ENCODE assay signal across 16 mouse cellular contexts in the genomic region with DNA sequence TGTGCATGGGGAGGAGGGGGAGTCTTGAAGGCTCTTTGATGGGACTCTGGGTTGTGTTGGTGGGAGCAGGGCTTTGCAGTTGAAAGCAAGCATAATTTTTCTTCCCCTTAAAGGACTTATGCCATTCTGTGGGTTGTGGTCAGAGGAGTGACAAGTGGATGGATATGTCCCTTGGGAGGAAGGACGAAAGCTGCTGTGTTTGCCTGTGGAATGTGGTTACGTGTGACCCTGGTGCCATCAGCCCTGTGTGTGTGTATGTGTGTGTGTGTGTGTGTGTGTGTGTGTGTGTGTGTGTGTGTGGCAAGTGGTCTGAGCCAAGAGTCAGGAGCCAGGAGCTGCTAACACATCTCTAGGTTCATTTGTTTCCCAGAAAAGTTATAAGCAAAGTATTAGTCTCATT.
DNase-seq lines count a peak whose midpoint lies in the region; ATAC-seq lines count a peak whose summit lies in the region.
"Had no signal": no experiment of that assay in that cellular context is flagged by ENCODE, and none has a peak within 500 bp of the region (broad histone marks: within the 10 kb centered on the region; RNA-seq: fewer than 3 reads in every experiment).

No protein-coding gene starts in this region.

- no peak overlapping the region for H3K9ac ChIP-seq in forebrain, embryonic 15.5 days (replicated peaks)
- no peak overlapping the region for H3K9ac ChIP-seq in hindbrain, embryonic 14.5 days
- H3K9ac ChIP-seq: heart, embryonic 13.5 days; hindbrain, embryonic 12.5 days; limb, embryonic 12.5 days had no signal

- no peak overlapping the region for H3K4me2 ChIP-seq in forebrain, embryonic 15.5 days (replicated peaks)
- H3K4me2 ChIP-seq in hindbrain, embryonic 14.5 days (replicated peaks), result no peak overlapping the region
- H3K4me2 ChIP-seq: heart, embryonic 13.5 days; hindbrain, embryonic 12.5 days; limb, embryonic 12.5 days; neural tube, embryonic 13.5 days had no signal

- H3K27ac ChIP-seq in forebrain, embryonic 15.5 days (replicated peaks), result peak overlapping the region; percentile 59
- no peak overlapping the region for H3K27ac ChIP-seq in forebrain, embryonic 10.5 days
- no peak overlapping the region for H3K27ac ChIP-seq in hindbrain, embryonic 14.5 days
- H3K27ac ChIP-seq: heart, embryonic 13.5 days; hindbrain, embryonic 12.5 days; limb, embryonic 12.5 days; neural tube, embryonic 13.5 days had no signal

- H3K4me1 ChIP-seq in forebrain, embryonic 15.5 days, result peaks cover 36% of the 10 kb centered on the region
- H3K4me1 ChIP-seq in forebrain, embryonic 10.5 days, result peaks cover 56% of the 10 kb centered on the region
- peaks cover 22% of the 10 kb centered on the region for H3K4me1 ChIP-seq in hindbrain, embryonic 14.5 days (replicated peaks; ENCODE audit: control insufficient read depth, insufficient read depth, low read length)

- H3K4me3 ChIP-seq in forebrain, embryonic 15.5 days, result no peak overlapping the region
- no peak overlapping the region for H3K4me3 ChIP-seq in forebrain, embryonic 10.5 days
- H3K4me3 ChIP-seq in hindbrain, embryonic 14.5 days (replicated peaks; ENCODE audit: low read length), result no peak overlapping the region
- H3K4me3 ChIP-seq: heart, embryonic 13.5 days; hindbrain, embryonic 12.5 days; limb, embryonic 12.5 days; neural tube, embryonic 13.5 days had no signal

- no peaks in the 10 kb centered on the region for H3K36me3 ChIP-seq in forebrain, embryonic 15.5 days
- H3K36me3 ChIP-seq in forebrain, embryonic 10.5 days (replicated peaks), result no peaks in the 10 kb centered on the region
- no peaks in the 10 kb centered on the region for H3K36me3 ChIP-seq in hindbrain, embryonic 14.5 days (replicated peaks; ENCODE audit: control insufficient read depth, insufficient read depth)
- H3K36me3 ChIP-seq: heart, embryonic 13.5 days; hindbrain, embryonic 12.5 days; limb, embryonic 12.5 days; neural tube, embryonic 13.5 days had no signal

- ATAC-seq in forebrain, embryonic 15.5 days (replicated peaks), result no peak
- ATAC-seq in hindbrain, embryonic 14.5 days (ENCODE audit: low FRiP score), result no peak
- ATAC-seq: midbrain, embryonic 16.5 days had no signal

- H3K9me3 ChIP-seq in forebrain, embryonic 15.5 days, result no peaks in the 10 kb centered on the region
- no peaks in the 10 kb centered on the region for H3K9me3 ChIP-seq in forebrain, embryonic 10.5 days
- no peaks in the 10 kb centered on the region for H3K9me3 ChIP-seq in hindbrain, embryonic 14.5 days (ENCODE audit: control insufficient read depth, low read length)
- H3K9me3 ChIP-seq: heart, embryonic 13.5 days; hindbrain, embryonic 12.5 days; limb, embryonic 12.5 days; neural tube, embryonic 13.5 days had no signal

- WGBS in forebrain, embryonic 15.5 days, result 63% methylated on average over 2 of the region's 2 CpGs
- WGBS in forebrain, embryonic 10.5 days, result 83% methylated on average over 2 of the region's 2 CpGs
- WGBS in hindbrain, embryonic 14.5 days, result 60% methylated on average over 2 of the region's 2 CpGs

- DNase-seq in forebrain, embryonic 10.5 days (ENCODE audit: extremely low spot score, low spot score), result no peak
- peak; percentile 16 for DNase-seq in 3134 (ENCODE audit: extremely low read depth, insufficient read length, low spot score)
- peak; percentile 15 to 50 for DNase-seq in adrenal gland, postnatal 36 days
- DNase-seq in kidney, postnatal 25 days, result peak; percentile 25 to 53
- no peak for DNase-seq in heart, postnatal 4 days
- DNase-seq in hindbrain, embryonic 14.5 days (ENCODE audit: low spot score), result no peak
- DNase-seq in layer of hippocampus, postnatal 14 days (ENCODE audit: low spot score in 2 of 2), result no peak
- DNase-seq: gastrocnemius, postnatal 10 days; layer of hippocampus, postnatal 36 days; retina, postnatal 1 day had no signal

- H3K27me3 ChIP-seq in forebrain, embryonic 15.5 days, result no peaks in the 10 kb centered on the region
- peaks cover 61% of the 10 kb centered on the region for H3K27me3 ChIP-seq in forebrain, embryonic 10.5 days (ENCODE audit: poor library complexity, severe bottlenecking)
- H3K27me3 ChIP-seq in hindbrain, embryonic 14.5 days (ENCODE audit: control insufficient read depth, insufficient read depth, low read length), result no peaks in the 10 kb centered on the region

Comparison
In these comparisons a context has a peak if more than half of its experiments do, and no peak if none do; other contexts are left out.
1. DNase-seq: peak in 3134 (single experiment), adrenal gland, postnatal 36 days (2 of 2) and kidney, postnatal 25 days (2 of 2); none in forebrain, embryonic 10.5 days (single experiment), heart, postnatal 4 days (single experiment), hindbrain, embryonic 14.5 days (single experiment) and layer of hippocampus, postnatal 14 days (0 of 2).